Mouse (Mus musculus): ENCODE data around the gene Cpt1b. TPM values are rescaled to one million over a fixed set of nuclear protein-coding genes. Genes with fewer than 3 reads are reported as not detected.
A peak's percentile ranks its signal among the peaks of the same experiment; 100 is the strongest.

Gene Cpt1b
- polyA plus RNA-seq (2014; fragmentation: Nextera tagmentation; extraction: Ambion mirVana) = 1.2 TPM in 1 of 2 replicates, not detected in the other

GRCm38 (mm10) chr15:89425711-89426121 lies at the start of gene Cpt1b:
Gene Cpt1b, minus strand, starts transcription at chr15:89425863.
- no peak within 1 kb of the TSS for H3K4me3 ChIP-seq (ENCODE audit: low read depth, low read length)
- H3K36me3 ChIP-seq (ENCODE audit: control insufficient read depth, insufficient read depth, low read length) = no peaks in the 10 kb centered on the region
- H3K27ac ChIP-seq (ENCODE audit: low read depth, low read length) = no peak within 1 kb of the TSS
- ATAC-seq (ENCODE audit: insufficient read depth, low FRiP score, low TSS enrichment) (no peak), DNase-seq (ENCODE audit: low spot score) (no peak)
- H3K9ac ChIP-seq (ENCODE audit: low read length) = no peak within 1 kb of the TSS
- no peaks in the 10 kb centered on the region for H3K9me3 ChIP-seq (ENCODE audit: control insufficient read depth, low read length)
- H3K27me3 ChIP-seq (ENCODE audit: control insufficient read depth, insufficient read depth, low read length) = no peaks in the 10 kb centered on the region
- peaks cover 8% of the 10 kb centered on the region for H3K4me1 ChIP-seq (ENCODE audit: control insufficient read depth, insufficient read depth, low read length)
- H3K4me2 ChIP-seq (ENCODE audit: low read depth) = no peak within 1 kb of the TSS
- WGBS = 36% methylated on average over 6 of the region's 6 CpGs

GRCm38 (mm10) chr15:89475293-89475600 lies 49.6 kb upstream of the Cpt1b start:
- peak overlapping the region; percentile 78 for H3K4me2 ChIP-seq (ENCODE audit: low read depth)
- H3K9ac ChIP-seq (ENCODE audit: low read length) = peak overlapping the region; percentile 62; the same call in 1 of the 2 replicates
- ATAC-seq (ENCODE audit: insufficient read depth, low FRiP score, low TSS enrichment) (peak; percentile 14), DNase-seq (ENCODE audit: low spot score) (no peak)
- no peaks in the 10 kb centered on the region for H3K27me3 ChIP-seq (ENCODE audit: control insufficient read depth, insufficient read depth, low read length)
- no peaks in the 10 kb centered on the region for H3K9me3 ChIP-seq (ENCODE audit: control insufficient read depth, low read length)
- H3K36me3 ChIP-seq (ENCODE audit: control insufficient read depth, insufficient read depth, low read length) = no peaks in the 10 kb centered on the region
- H3K4me1 ChIP-seq (ENCODE audit: control insufficient read depth, insufficient read depth, low read length) = peaks cover 10% of the 10 kb centered on the region
- H3K27ac ChIP-seq (ENCODE audit: low read depth, low read length) = no peak overlapping the region
- 91% methylated on average over 7 of the region's 7 CpGs for WGBS
- H3K4me3 ChIP-seq (ENCODE audit: low read depth, low read length) = peak overlapping the region; percentile 55; the same call in 1 of the 2 replicates

- DNase-seq (ENCODE audit: low spot score) (no peak), ATAC-seq (ENCODE audit: insufficient read depth, low FRiP score, low TSS enrichment) (no peak)
- H3K4me2 ChIP-seq (ENCODE audit: low read depth) = no peak overlapping the region; the same call in 1 of the 2 replicates
- H3K4me1 ChIP-seq (ENCODE audit: control insufficient read depth, insufficient read depth, low read length) = peaks cover 10% of the 10 kb centered on the region
- H3K9ac ChIP-seq (ENCODE audit: low read length) = no peak overlapping the region
- no peaks in the 10 kb centered on the region for H3K36me3 ChIP-seq (ENCODE audit: control insufficient read depth, insufficient read depth, low read length)
- H3K27ac ChIP-seq (ENCODE audit: low read depth, low read length) = no peak overlapping the region
- H3K9me3 ChIP-seq (ENCODE audit: control insufficient read depth, low read length) = no peaks in the 10 kb centered on the region
- WGBS = 95% methylated on average over 19 of the region's 19 CpGs
- no peak overlapping the region for H3K4me3 ChIP-seq (ENCODE audit: low read depth, low read length)
- no peaks in the 10 kb centered on the region for H3K27me3 ChIP-seq (ENCODE audit: control insufficient read depth, insufficient read depth, low read length)
Observed at GRCm38 (mm10) chr15:89474596-89475292, 49.1 kb upstream of the Cpt1b start.

- ATAC-seq (ENCODE audit: insufficient read depth, low FRiP score, low TSS enrichment) = no peak
- DNase-seq (ENCODE audit: low spot score) = no peak
- Histone ChIP-seq H3K4me1 (ENCODE audit: control insufficient read depth, insufficient read depth, low read length) (peaks cover 10% of the 10 kb centered on the region), H3K4me3 (ENCODE audit: low read depth, low read length) (no peak overlapping the region), H3K4me2 (ENCODE audit: low read depth) (no peak overlapping the region), H3K27me3 (ENCODE audit: control insufficient read depth, insufficient read depth, low read length) (no peaks in the 10 kb centered on the region), H3K9ac (ENCODE audit: low read length) (no peak overlapping the region), H3K9me3 (ENCODE audit: control insufficient read depth, low read length) (no peaks in the 10 kb centered on the region), H3K36me3 (ENCODE audit: control insufficient read depth, insufficient read depth, low read length) (no peaks in the 10 kb centered on the region), H3K27ac (ENCODE audit: low read depth, low read length) (no peak overlapping the region)
- 94% methylated on average over 8 of the region's 8 CpGs for WGBS
Observed at GRCm38 (mm10) chr15:89473921-89474320, 48.3 kb upstream of the Cpt1b start.

- DNase-seq (ENCODE audit: low spot score) (no peak), ATAC-seq (ENCODE audit: insufficient read depth, low FRiP score, low TSS enrichment) (no peak)
- H3K4me1 ChIP-seq (ENCODE audit: control insufficient read depth, insufficient read depth, low read length) = peaks cover 10% of the 10 kb centered on the region
- WGBS = 84% methylated on average over 9 of the region's 9 CpGs
- no peak overlapping the region for H3K4me2 ChIP-seq (ENCODE audit: low read depth)
- no peaks in the 10 kb centered on the region for H3K9me3 ChIP-seq (ENCODE audit: control insufficient read depth, low read length)
- no peak overlapping the region for H3K4me3 ChIP-seq (ENCODE audit: low read depth, low read length)
- no peak overlapping the region for H3K9ac ChIP-seq (ENCODE audit: low read length)
- no peaks in the 10 kb centered on the region for H3K27me3 ChIP-seq (ENCODE audit: control insufficient read depth, insufficient read depth, low read length)
- H3K27ac ChIP-seq (ENCODE audit: low read depth, low read length) = no peak overlapping the region
- no peaks in the 10 kb centered on the region for H3K36me3 ChIP-seq (ENCODE audit: control insufficient read depth, insufficient read depth, low read length)
Observed at GRCm38 (mm10) chr15:89473370-89473769, 47.7 kb upstream of the Cpt1b start.

- DNase-seq (ENCODE audit: low spot score) (no peak), ATAC-seq (ENCODE audit: insufficient read depth, low FRiP score, low TSS enrichment) (no peak)
- H3K4me1 ChIP-seq (ENCODE audit: control insufficient read depth, insufficient read depth, low read length) = peaks cover 10% of the 10 kb centered on the region
- WGBS = 90% methylated on average over 4 of the region's 4 CpGs
- H3K9ac ChIP-seq (ENCODE audit: low read length) = no peak overlapping the region
- no peak overlapping the region for H3K4me2 ChIP-seq (ENCODE audit: low read depth)
- no peaks in the 10 kb centered on the region for H3K9me3 ChIP-seq (ENCODE audit: control insufficient read depth, low read length)
- H3K36me3 ChIP-seq (ENCODE audit: control insufficient read depth, insufficient read depth, low read length) = no peaks in the 10 kb centered on the region
- H3K27me3 ChIP-seq (ENCODE audit: control insufficient read depth, insufficient read depth, low read length) = no peaks in the 10 kb centered on the region
- H3K4me3 ChIP-seq (ENCODE audit: low read depth, low read length) = no peak overlapping the region
- no peak overlapping the region for H3K27ac ChIP-seq (ENCODE audit: low read depth, low read length)
Observed at GRCm38 (mm10) chr15:89471476-89471875, 45.8 kb upstream of the Cpt1b start.

GRCm38 (mm10) chr15:89468577-89468976 lies 42.9 kb upstream of the Cpt1b start:
- no peak overlapping the region for H3K27ac ChIP-seq (ENCODE audit: low read depth, low read length)
- H3K4me2 ChIP-seq (ENCODE audit: low read depth) = no peak overlapping the region
- ATAC-seq (ENCODE audit: insufficient read depth, low FRiP score, low TSS enrichment) = no peak
- H3K9me3 ChIP-seq (ENCODE audit: control insufficient read depth, low read length) = no peaks in the 10 kb centered on the region
- no peak overlapping the region for H3K4me3 ChIP-seq (ENCODE audit: low read depth, low read length)
- no peaks in the 10 kb centered on the region for H3K36me3 ChIP-seq (ENCODE audit: control insufficient read depth, insufficient read depth, low read length)
- DNase-seq (ENCODE audit: low spot score) = peak; percentile 20
- 40% methylated on average over 2 of the region's 2 CpGs for WGBS
- H3K27me3 ChIP-seq (ENCODE audit: control insufficient read depth, insufficient read depth, low read length) = no peaks in the 10 kb centered on the region
- H3K9ac ChIP-seq (ENCODE audit: low read length) = no peak overlapping the region
- no peaks in the 10 kb centered on the region for H3K4me1 ChIP-seq (ENCODE audit: control insufficient read depth, insufficient read depth, low read length)

- Histone ChIP-seq H3K27ac (ENCODE audit: low read depth, low read length) (no peak overlapping the region), H3K9ac (ENCODE audit: low read length) (no peak overlapping the region), H3K4me1 (ENCODE audit: control insufficient read depth, insufficient read depth, low read length) (no peaks in the 10 kb centered on the region), H3K4me2 (ENCODE audit: low read depth) (no peak overlapping the region), H3K27me3 (ENCODE audit: control insufficient read depth, insufficient read depth, low read length) (no peaks in the 10 kb centered on the region), H3K4me3 (ENCODE audit: low read depth, low read length) (no peak overlapping the region), H3K36me3 (ENCODE audit: control insufficient read depth, insufficient read depth, low read length) (no peaks in the 10 kb centered on the region), H3K9me3 (ENCODE audit: control insufficient read depth, low read length) (no peaks in the 10 kb centered on the region)
- ATAC-seq (ENCODE audit: insufficient read depth, low FRiP score, low TSS enrichment) (0 out of 2 replicates have a peak, but pooled peaks have one; percentile 23), DNase-seq (ENCODE audit: low spot score) (peak; percentile 29)
- 0% methylated on average over 1 of the region's 1 CpGs for WGBS
Observed at GRCm38 (mm10) chr15:89465052-89465451, 39.4 kb upstream of the Cpt1b start.
